Mouse (Mus musculus) G1E-ER4 (cell line): ENCODE measurements around the gene Gm5662. TPM values are rescaled to one million over a fixed set of nuclear protein-coding genes. Genes with fewer than 3 reads are reported as not detected.
"Not testable (repeated sequence)": the region's sequence is repeated elsewhere in the genome, so short reads cannot be mapped to it uniquely, and the experiment has no call there.

Source experiments
- GATA1 ChIP-seq: IDR thresholded peaks from one replicate; pipeline ENCODE4 v1.8.0; 2012; ENCODE audit warnings: low read length, inconsistent platforms
- polyA plus RNA-seq: library from polyadenylated mRNA; stranded (reverse); fragments of >175 nt; gene quantifications from 2 replicates; pipeline ENCODE4 v1.2.3, GENCODE M21; 2012

Gm5662 gene
- 0.06 and 0.11 TPM in 2 replicates for polyA plus RNA-seq

GRCm38 (mm10) chr12:88274400-88274799 is at the start of gene Gm5662:
TSS of gene Gm5662 (minus strand) at chr12:88274500.
- not testable (repeated sequence) for TF ChIP-seq GATA1

GRCm38 (mm10) chr12:88323926-88324325 is 49.6 kb upstream of the Gm5662 start, which contains the start of gene Gm5039:
TSS of gene Gm5039 (minus strand) at chr12:88324026.
- TF ChIP-seq GATA1: not testable (repeated sequence)

GRCm38 (mm10) chr12:88314556-88314955 is 40.3 kb upstream of the Gm5662 start:
- TF ChIP-seq GATA1: no peak

GRCm38 (mm10) chr12:88257241-88257640 is 17.1 kb downstream of the Gm5662 start:
- no peak for TF ChIP-seq GATA1

GRCm38 (mm10) chr12:88250000-88250399 is 24.3 kb downstream of the Gm5662 start, which contains the start of gene Gm8332:
TSS of gene Gm8332 (minus strand) at chr12:88250100.
- TF ChIP-seq GATA1: not testable (repeated sequence)

Other genes starting within 250 kb of the Gm5662 start
- not detected in 2 replicates for gene Gm2056, start 247.5 kb downstream of the Gm5662 start, polyA plus RNA-seq
- gene Gm16368, start 190.8 kb downstream of the Gm5662 start, polyA plus RNA-seq: not detected in 2 replicates
- not detected in 2 replicates for gene Gm10436, start 92.4 kb downstream of the Gm5662 start, polyA plus RNA-seq
- not detected in 2 replicates for gene Gm8332, start 24.4 kb downstream of the Gm5662 start, polyA plus RNA-seq
- gene Gm5039, start 49.5 kb upstream of the Gm5662 start, polyA plus RNA-seq: not detected in 2 replicates
- 6.2 and 11.7 TPM in 2 replicates for gene Adck1, start 86.1 kb upstream of the Gm5662 start, polyA plus RNA-seq